Mouse (Mus musculus) T-helper 1 cell (primary cell): Measurements from ENCODE around the gene 5730455P16Rik.
"Not testable (repeated sequence)": the region's sequence is repeated elsewhere in the genome, so short reads cannot be mapped to it uniquely, and the experiment has no call there.

ENCODE experiments used
- in situ Hi-C: fragments of 300-600 bp; cut with MboI, MseI; formaldehyde crosslinking; loops from one replicate; pipeline ENCODE4 v1.15.1; 2025; ENCODE audit warnings: high pct_unique_total_duplicates

The 5730455P16Rik gene

GRCm38 (mm10) chr11:80382626-80383018 lies 4.8 kb upstream of the 5730455P16Rik start:
- in situ Hi-C loops, result no loop called here

GRCm38 (mm10) chr11:80379184-80379583 lies 1.4 kb upstream of the 5730455P16Rik start:
- in situ Hi-C loops, result not testable (repeated sequence)

- in situ Hi-C loops, result not testable (repeated sequence)
Observed at GRCm38 (mm10) chr11:80378452-80379068, 726 bp upstream of the 5730455P16Rik start.

GRCm38 (mm10) chr11:80376651-80377050 lies 1.2 kb downstream of the 5730455P16Rik start:
- in situ Hi-C loops, result no loop called here

- in situ Hi-C loops, result no loop called here
Observed at GRCm38 (mm10) chr11:80368949-80369348, 8.9 kb downstream of the 5730455P16Rik start.

- in situ Hi-C loops, result loop anchor here (5.0 kb wide), 1 partner anchor 58 kb away; no protein-coding TSS in a partner anchor
Observed at GRCm38 (mm10) chr11:80354832-80355231, 23.0 kb downstream of the 5730455P16Rik start.

GRCm38 (mm10) chr11:80351832-80352430 lies 25.9 kb downstream of the 5730455P16Rik start:
- in situ Hi-C loops, result loop anchor here (5.0 kb wide), 1 partner anchor 55 kb away; no protein-coding TSS in a partner anchor

- in situ Hi-C loops, result no loop called here
Observed at GRCm38 (mm10) chr11:80342482-80342881, 35.4 kb downstream of the 5730455P16Rik start.

GRCm38 (mm10) chr11:80336351-80336730 lies 41.5 kb downstream of the 5730455P16Rik start:
- in situ Hi-C loops, result no loop called here

GRCm38 (mm10) chr11:80335609-80336350 lies 42.1 kb downstream of the 5730455P16Rik start:
- in situ Hi-C loops, result no loop called here

GRCm38 (mm10) chr11:80332709-80333400 lies 45.0 kb downstream of the 5730455P16Rik start:
- in situ Hi-C loops, result no loop called here

- in situ Hi-C loops, result no loop called here
Observed at GRCm38 (mm10) chr11:80324636-80325035, 53.2 kb downstream of the 5730455P16Rik start.

- in situ Hi-C loops, result no loop called here
Observed at GRCm38 (mm10) chr11:80323255-80323654, 54.6 kb downstream of the 5730455P16Rik start.

- in situ Hi-C loops, result no loop called here
Observed at GRCm38 (mm10) chr11:80315743-80316639, 61.8 kb downstream of the 5730455P16Rik start.

GRCm38 (mm10) chr11:80313944-80314343 lies 63.9 kb downstream of the 5730455P16Rik start:
- in situ Hi-C loops, result no loop called here

- in situ Hi-C loops, result no loop called here
Observed at GRCm38 (mm10) chr11:80313462-80313861, 64.4 kb downstream of the 5730455P16Rik start.

- in situ Hi-C loops, result no loop called here
Observed at GRCm38 (mm10) chr11:80312565-80312964, 65.3 kb downstream of the 5730455P16Rik start.

- in situ Hi-C loops, result no loop called here
Observed at GRCm38 (mm10) chr11:80312049-80312448, 65.8 kb downstream of the 5730455P16Rik start.

- in situ Hi-C loops, result no loop called here
Observed at GRCm38 (mm10) chr11:80311271-80311670, 66.6 kb downstream of the 5730455P16Rik start.
